Mouse (Mus musculus) brain, embryonic 18.5 days (tissue): ENCODE results near the gene Obscn.

Experiments used
- DNase-seq: peaks from one replicate; pipeline ENCODE4 v3.0.0-alpha.2; 2012; ENCODE audit warnings: low read depth, low spot score

The Obscn gene

DNA sequence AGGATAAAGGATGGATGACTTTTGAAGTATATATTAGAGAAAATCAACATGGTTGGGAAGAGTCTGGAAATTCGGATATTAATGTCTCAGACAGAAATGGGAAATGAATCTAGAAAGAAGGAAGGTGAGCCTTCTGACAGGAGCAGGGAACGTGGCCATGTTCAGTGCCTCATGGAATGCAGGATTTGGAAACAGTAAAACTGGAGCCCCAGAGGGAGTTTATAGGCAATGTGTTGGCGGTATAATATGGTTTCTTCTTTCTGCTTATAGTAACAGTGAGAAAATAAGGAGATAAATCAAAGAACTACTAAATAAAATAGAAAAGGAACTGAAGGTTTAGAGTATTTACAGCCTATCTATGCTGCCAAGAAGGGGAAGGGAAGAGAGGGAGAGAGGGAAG, 78.2 kb downstream of the Obscn start:
- DNase-seq: no peak

- no peak for DNase-seq
Measured at GRCm38 (mm10) chr11:59051031-59051430, 85.2 kb downstream of the Obscn start.

- DNase-seq: no peak
Measured at GRCm38 (mm10) chr11:59044703-59045330, 91.4 kb downstream of the Obscn start.

DNA sequence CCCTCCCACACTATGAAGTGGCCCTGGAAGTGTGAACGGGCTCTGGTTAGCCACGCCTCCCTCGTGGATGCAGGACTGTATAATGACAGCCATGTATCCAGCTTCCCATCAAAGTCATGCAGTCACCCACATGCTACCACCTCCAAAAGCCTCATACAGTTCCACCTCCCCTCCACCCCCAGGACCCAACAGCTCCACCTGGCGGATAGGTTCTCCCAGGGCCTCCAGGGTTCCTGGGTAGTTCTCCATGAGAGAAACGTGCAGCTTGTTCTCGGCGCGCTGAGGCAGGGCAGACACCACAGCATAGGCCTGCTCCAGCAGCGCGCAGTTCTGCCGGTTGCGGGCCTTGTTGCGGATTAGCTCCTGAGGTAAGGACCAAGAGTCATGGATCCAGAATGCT, 107.2 kb downstream of the Obscn start:
- DNase-seq: no peak

DNA sequence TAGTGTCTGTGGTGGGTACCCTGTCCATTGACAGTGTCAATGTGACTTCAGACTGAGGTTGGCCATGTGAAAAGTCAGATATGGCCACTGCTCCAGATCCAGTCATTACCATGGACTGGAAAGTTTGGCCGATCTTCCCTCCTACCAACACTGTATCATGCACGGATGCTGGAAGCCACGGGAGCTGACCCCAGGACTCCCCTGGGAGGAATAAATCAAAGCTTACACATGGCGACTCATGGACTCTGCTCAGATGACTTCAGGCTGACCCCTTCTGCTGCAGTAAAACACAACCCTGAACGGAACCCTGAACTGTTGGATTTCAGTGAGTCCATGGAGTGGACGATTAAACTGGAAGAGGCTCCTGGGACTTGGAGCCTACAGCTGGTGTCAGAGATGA, 109.8 kb downstream of the Obscn start:
- DNase-seq: no peak

GRCm38 (mm10) chr11:59015052-59015451, 121.2 kb downstream of the Obscn start:
- DNase-seq: no peak

GRCm38 (mm10) chr11:59002327-59003079, 133.7 kb downstream of the Obscn start:
- no peak for DNase-seq

GRCm38 (mm10) chr11:59000635-59001034, 135.6 kb downstream of the Obscn start:
- no peak for DNase-seq

GRCm38 (mm10) chr11:58999830-59000229, 136.4 kb downstream of the Obscn start:
- DNase-seq: no peak

GRCm38 (mm10) chr11:58999158-58999557, 137.0 kb downstream of the Obscn start:
- no peak for DNase-seq

GRCm38 (mm10) chr11:58997541-58997940, 138.7 kb downstream of the Obscn start:
- no peak for DNase-seq

DNA sequence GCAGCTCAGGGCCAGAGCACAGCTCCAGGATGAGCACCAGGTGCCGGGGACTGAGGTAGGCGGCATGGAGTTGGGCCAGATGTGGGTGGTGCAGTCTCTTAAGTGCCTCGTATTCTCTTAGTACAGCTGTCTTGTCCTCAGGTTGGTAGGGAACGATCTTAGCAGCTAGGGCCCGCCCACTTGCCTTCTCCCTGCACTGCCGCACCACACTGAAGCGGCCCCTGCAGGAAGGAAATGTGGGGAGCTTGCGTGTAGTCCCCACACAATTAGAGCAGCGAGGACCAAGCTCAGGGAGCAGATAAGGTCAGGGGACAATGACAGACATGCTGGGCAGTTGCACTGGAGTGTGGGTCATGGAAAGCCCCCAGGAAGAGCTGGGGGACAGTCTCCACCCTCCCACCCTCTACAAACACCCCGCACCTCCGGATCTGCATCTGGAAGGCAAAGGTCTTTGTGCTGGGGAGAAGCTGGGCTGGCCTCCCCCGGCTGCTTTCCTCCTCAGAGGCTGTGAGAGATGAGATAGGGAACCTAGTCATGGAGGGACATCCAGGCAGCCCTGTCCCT, 140.3 kb downstream of the Obscn start:
- DNase-seq: no peak

DNA sequence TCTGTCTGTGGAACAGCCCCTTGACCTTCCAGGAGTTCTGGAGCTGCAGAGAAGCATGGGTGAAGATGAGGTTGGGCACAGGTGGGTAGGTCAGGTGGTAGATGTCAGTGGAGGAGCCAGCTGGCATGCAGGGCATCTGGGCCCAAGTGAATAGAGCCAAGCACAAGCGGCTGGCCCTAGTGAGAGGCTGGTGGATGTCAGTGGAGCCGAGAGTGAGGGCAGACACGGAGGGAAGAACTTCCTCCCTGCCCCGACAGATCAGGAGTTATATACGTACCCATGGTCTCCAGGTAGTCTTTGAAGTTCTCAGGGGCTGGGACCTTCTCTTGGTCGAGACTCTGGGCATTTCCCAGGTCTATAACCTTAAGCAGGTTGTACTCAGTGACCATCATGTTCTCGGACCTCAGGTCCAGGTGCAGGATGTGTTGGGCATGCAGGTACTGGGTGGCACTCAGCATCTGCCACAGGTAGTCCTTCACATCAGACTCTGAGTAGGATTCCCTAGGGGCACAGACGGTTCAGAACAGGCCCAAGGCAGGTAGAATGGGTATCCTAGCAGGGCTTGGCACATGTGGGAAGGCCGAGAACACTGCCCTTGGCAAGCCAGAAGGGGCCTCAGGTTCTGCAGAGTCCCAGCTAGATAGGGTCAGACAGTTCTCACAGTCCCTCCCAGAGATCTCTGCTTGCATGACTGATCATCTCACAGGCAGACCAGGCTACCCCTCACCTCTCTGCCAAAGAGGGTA, 141.0 kb downstream of the Obscn start:
- no peak for DNase-seq

- no peak for DNase-seq
Measured at GRCm38 (mm10) chr11:58994337-58994826, 141.8 kb downstream of the Obscn start.

DNA sequence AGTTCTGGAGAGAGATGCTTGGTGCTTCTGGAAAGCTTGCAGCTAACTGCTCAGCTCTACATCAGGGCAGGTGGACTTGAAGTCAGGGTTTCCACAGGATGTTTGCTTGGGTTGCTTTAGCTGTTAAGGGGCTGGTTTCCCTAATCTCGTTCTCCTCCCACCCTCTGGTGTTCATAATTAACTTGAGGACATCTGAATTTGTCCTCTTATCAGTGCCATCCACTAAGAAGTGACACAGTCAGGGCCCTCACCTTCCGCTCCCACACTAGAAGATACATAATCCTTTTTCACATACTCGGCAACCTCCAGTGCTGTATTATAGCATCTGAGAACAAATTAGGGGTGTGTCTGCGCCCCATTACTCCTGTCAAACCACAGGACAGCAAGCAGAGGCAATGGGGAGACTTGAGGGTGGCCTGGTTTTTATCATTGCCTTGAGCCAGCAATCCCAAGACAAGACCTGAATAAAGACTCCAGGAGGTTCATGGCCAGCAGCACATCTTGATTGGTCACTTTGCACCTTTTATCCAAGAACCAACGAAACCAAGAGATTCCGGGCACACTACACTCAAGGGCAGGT, 143.0 kb downstream of the Obscn start:
- DNase-seq: no peak

DNA sequence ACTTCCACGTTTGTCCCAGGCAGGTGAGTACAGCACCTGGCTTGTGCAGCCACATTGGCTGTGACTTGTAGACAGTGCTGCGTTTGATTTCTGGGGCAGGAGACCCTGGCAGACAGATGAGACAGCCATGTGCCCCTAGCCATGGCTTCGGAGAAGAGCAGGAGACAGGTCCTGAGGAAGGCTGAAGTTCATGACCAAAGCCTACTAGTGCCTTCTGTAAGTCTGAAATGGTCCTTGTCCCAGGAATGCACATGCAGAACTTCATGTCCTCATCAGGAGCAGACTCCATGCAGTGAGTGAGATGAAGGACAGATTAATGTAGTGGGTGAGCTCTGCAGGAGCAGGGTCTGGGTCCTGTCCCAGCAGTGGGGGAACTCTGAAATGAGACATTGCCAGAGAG, 144.3 kb downstream of the Obscn start:
- DNase-seq: no peak

- DNase-seq: no peak
Measured at GRCm38 (mm10) chr11:58990794-58991193, 145.4 kb downstream of the Obscn start.

- DNase-seq: no peak
Measured at GRCm38 (mm10) chr11:58990141-58990540, 146.1 kb downstream of the Obscn start.

GRCm38 (mm10) chr11:58989166-58989565, 147.0 kb downstream of the Obscn start:
- no peak for DNase-seq

DNA sequence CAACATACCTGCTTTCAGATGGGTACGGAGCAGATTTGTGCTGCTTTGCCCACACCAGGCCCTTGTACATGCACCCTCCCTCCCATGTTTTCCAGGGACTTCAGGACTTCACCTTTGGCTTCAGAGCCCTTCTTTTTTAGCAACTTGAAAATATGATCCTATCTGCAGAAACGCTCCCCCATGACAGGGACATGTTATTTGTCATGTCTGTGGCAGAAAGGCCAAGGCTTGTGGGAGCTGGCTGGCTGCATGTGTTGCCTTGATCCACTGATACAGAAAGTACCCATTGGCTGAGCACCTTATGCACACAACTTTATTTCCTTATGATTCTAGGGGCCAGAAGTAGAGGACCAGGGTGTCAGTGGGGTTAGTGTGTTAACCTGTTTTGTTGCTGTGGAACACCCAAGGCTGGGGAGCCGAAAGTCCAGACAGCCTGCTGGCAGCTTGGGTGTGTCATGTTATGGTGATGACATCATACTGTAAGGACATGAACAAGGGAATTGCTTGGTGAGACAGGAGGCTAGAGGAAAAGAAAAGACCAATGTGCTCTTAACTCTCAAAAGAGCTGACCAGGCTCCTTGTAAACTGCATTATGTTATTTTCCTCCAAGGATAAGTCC, 150.8 kb downstream of the Obscn start:
- no peak for DNase-seq

GRCm38 (mm10) chr11:58984657-58985056, 151.5 kb downstream of the Obscn start:
- no peak for DNase-seq
